Mouse (Mus musculus) heart, adult 2 months (tissue): ENCODE measurements at regions not wholly inside any gene's neighbourhood (a gene's known extent, or its start where the extent isn't known, plus 50 kb on each side); places are given as distances from the start of the nearest gene placed in this dataset.

Experiments used
- DNase-seq, 2 experiments: peaks; one replicate each; pipeline ENCODE4 v3.0.0; 2021
- H3K27ac ChIP-seq: fragments of 200-600 bp; 2 replicates; pipeline ENCODE4 v1.8.1; 2022
- H3K27me3 ChIP-seq: fragments of 200-500 bp; 2 replicates; pipeline ENCODE4 v1.6.1; 2012; ENCODE audit warnings: mild to moderate bottlenecking, low read length, inconsistent platforms, mixed read lengths; ENCODE audit not compliant: control insufficient read depth, insufficient read depth
- H3K36me3 ChIP-seq: fragments of 200-500 bp; 2 replicates; pipeline ENCODE4 v1.6.1; 2012; ENCODE audit warnings: low read length, inconsistent platforms; ENCODE audit not compliant: control insufficient read depth, insufficient read depth
- H3K4me1 ChIP-seq: fragments of 200-500 bp; 2 replicates; pipeline ENCODE4 v1.6.1; 2011; ENCODE audit warnings: low read length; ENCODE audit not compliant: control insufficient read depth, insufficient read depth
- H3K4me3 ChIP-seq: fragments of 200-600 bp; 2 replicates; pipeline ENCODE4 v1.8.1; 2022
- H3K79me2 ChIP-seq: fragments of 200-500 bp; replicated peaks from 2 replicates; pipeline ENCODE4 v1.6.1; 2012; ENCODE audit warnings: mild to moderate bottlenecking, inconsistent platforms, low read length, moderate library complexity, mixed read lengths; ENCODE audit not compliant: control insufficient read depth, insufficient read depth
- H3K9ac ChIP-seq: fragments of 200-500 bp; 2 replicates; pipeline ENCODE4 v1.6.1; 2012; ENCODE audit warnings: low read depth, mild to moderate bottlenecking, control low read depth, inconsistent platforms, low read length, mixed read lengths
- CTCF ChIP-seq: fragments of 200-600 bp; IDR thresholded peaks from 2 replicates; pipeline ENCODE4 v1.8.1; 2022; ENCODE audit warnings: antibody characterized with exemption, mild to moderate bottlenecking, moderate library complexity
- EP300 ChIP-seq: fragments of 200-500 bp; IDR thresholded peaks from 2 replicates; pipeline ENCODE4 v1.6.1; 2011; ENCODE audit warnings: low read depth, low read length, control low read depth; ENCODE audit not compliant: insufficient read depth
- POLR2A ChIP-seq: fragments of 200-500 bp; IDR thresholded peaks from 2 replicates; pipeline ENCODE4 v1.6.1; 2011; ENCODE audit warnings: mild to moderate bottlenecking, low read depth, low read length, control low read depth; ENCODE audit not compliant: insufficient read depth
- WGBS: fragments of 180-500 bp; shearing (Covaris S2); methylation state at CpG from one replicate; pipeline ENCODE4 v1.1.7; 2018; 5-methylcytosine and 5-hydroxymethylcytosine counted together
- intact Hi-C: fragments of 180-260 bp; cut with DNase I; formaldehyde crosslinking; loops from one replicate; pipeline ENCODE4 v1.15.1; 2025

GRCm38 (mm10) chr9:60972201-60972910 lies 178.0 kb downstream of the Uaca start:
- Histone ChIP-seq H3K79me2 (no peaks in the 10 kb centered on the region), H3K36me3 (no peaks in the 10 kb centered on the region), H3K27ac (no peak overlapping the region), H3K9ac (no peak overlapping the region), H3K4me1 (no peaks in the 10 kb centered on the region), H3K27me3 (no peaks in the 10 kb centered on the region; the same call in 1 of the 2 replicates), H3K4me3 (no peak overlapping the region)
- no peak for DNase-seq
- intact Hi-C loops, result no loop called here
- WGBS, result 77% methylated on average over 9 of the region's 9 CpGs
- TF ChIP-seq POLR2A, result no peak
- TF ChIP-seq CTCF, result no peak
- TF ChIP-seq EP300, result no peak

- intact Hi-C loops, result no loop called here
- 78% methylated on average over 1 of the region's 1 CpGs for WGBS
- Histone ChIP-seq H3K4me1 (no peaks in the 10 kb centered on the region), H3K36me3 (no peaks in the 10 kb centered on the region), H3K4me3 (no peak overlapping the region), H3K27ac (no peak overlapping the region), H3K27me3 (no peaks in the 10 kb centered on the region), H3K79me2 (no peaks in the 10 kb centered on the region), H3K9ac (no peak overlapping the region)
- TF ChIP-seq CTCF, result no peak
- no peak for TF ChIP-seq POLR2A
- no peak for TF ChIP-seq EP300
- no peak for DNase-seq
Measured at GRCm38 (mm10) chr9:60974546-60974945, 180.2 kb downstream of the Uaca start.

- Histone ChIP-seq H3K4me1 (no peaks in the 10 kb centered on the region), H3K27ac (no peak overlapping the region), H3K4me3 (no peak overlapping the region), H3K27me3 (no peaks in the 10 kb centered on the region), H3K36me3 (no peaks in the 10 kb centered on the region), H3K79me2 (no peaks in the 10 kb centered on the region), H3K9ac (no peak overlapping the region)
- no peak for DNase-seq
- intact Hi-C loops, result no loop called here
- TF ChIP-seq CTCF, result no peak
- TF ChIP-seq POLR2A, result no peak
- WGBS, result 79% methylated on average over 13 of the region's 13 CpGs
Measured at GRCm38 (mm10) chr9:60982383-60983085, 188.2 kb downstream of the Uaca start.

- Histone ChIP-seq H3K4me3 (no peak overlapping the region), H3K27ac (no peak overlapping the region), H3K79me2 (no peaks in the 10 kb centered on the region), H3K27me3 (no peaks in the 10 kb centered on the region), H3K9ac (no peak overlapping the region), H3K4me1 (no peaks in the 10 kb centered on the region), H3K36me3 (no peaks in the 10 kb centered on the region)
- TF ChIP-seq POLR2A (no peak), EP300 (no peak), CTCF (no peak)
- no peak for DNase-seq
- intact Hi-C loops, result no loop called here
- 73% methylated on average over 5 of the region's 5 CpGs for WGBS
Measured at GRCm38 (mm10) chr9:60983246-60983645, 188.9 kb downstream of the Uaca start.

GRCm38 (mm10) chr9:60988113-60988512 lies 193.8 kb downstream of the Uaca start:
- WGBS, result 72% methylated on average over 4 of the region's 4 CpGs
- H3K36me3 ChIP-seq, result no peaks in the 10 kb centered on the region
- H3K27ac ChIP-seq, result no peak overlapping the region
- no peak for DNase-seq
- H3K79me2 ChIP-seq, result no peaks in the 10 kb centered on the region
- no peak overlapping the region for H3K4me3 ChIP-seq
- no peak for TF ChIP-seq EP300
- no peak for TF ChIP-seq POLR2A
- TF ChIP-seq CTCF, result no peak
- intact Hi-C loops, result no loop called here
- no peak overlapping the region for H3K9ac ChIP-seq
- no peaks in the 10 kb centered on the region for H3K27me3 ChIP-seq
- peaks cover 1% of the 10 kb centered on the region; the same call in 1 of the 2 replicates for H3K4me1 ChIP-seq

GRCm38 (mm10) chr9:60989670-60990391 lies 195.5 kb downstream of the Uaca start:
- Histone ChIP-seq H3K4me1 (peaks cover 1% of the 10 kb centered on the region; the same call in 1 of the 2 replicates), H3K27ac (no peak overlapping the region), H3K79me2 (no peaks in the 10 kb centered on the region), H3K4me3 (no peak overlapping the region), H3K27me3 (no peaks in the 10 kb centered on the region), H3K9ac (no peak overlapping the region), H3K36me3 (no peaks in the 10 kb centered on the region)
- TF ChIP-seq POLR2A, result no peak
- peak in 1 of 2 experiments; percentile 41 for DNase-seq
- intact Hi-C loops, result no loop called here
- WGBS, result 18% methylated on average over 13 of the region's 13 CpGs
